Mouse (Mus musculus) kidney, adult 11 months (tissue): Measurements from ENCODE around the gene Tcp10c.
"Not testable (repeated sequence)": the region's sequence is repeated elsewhere in the genome, so short reads cannot be mapped to it uniquely, and the experiment has no call there.

Experiments
- DNase-seq: peaks from one replicate; pipeline ENCODE4 v3.0.0; 2022

The Tcp10c gene

DNA sequence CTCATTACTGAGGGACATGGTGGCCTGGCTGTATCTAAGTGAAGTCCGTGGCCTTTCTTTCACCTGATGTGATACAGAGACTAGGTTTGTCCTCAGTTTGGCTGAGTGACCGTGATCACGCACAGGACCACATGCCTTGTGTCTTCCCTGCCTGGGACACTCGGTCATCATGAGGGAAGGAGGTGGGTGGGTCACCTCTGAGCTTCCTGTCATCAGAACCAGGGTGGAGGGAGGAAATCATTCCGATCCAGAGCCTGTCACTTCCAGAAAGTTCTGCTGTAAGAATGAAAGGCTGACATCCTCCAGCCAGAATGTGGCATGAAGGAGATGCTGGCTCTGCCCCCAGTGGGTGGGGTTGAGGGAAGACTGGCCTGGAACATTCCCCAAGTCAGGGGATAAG is 45.6 kb downstream of the Tcp10c start:
- not testable (repeated sequence) for DNase-seq

DNA sequence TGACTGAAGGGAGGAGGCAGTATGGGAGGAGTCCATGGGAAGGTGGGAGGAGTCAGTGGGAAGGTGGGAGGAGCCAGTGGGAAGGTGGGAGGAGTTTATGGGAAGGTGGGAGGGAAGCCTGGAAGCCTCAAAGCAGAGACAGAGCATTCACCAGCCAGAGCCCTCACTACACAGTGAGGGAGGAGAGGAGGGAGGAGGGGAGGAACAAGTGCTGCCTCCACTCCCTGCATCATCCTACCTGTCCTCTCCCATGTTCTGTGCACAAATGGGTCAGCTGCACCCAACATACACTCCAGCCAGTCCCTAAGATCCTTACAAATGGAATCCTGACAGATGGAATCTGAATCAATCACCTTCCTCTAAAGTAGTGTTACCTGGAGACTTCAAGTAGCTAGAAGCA is 47.7 kb downstream of the Tcp10c start:
- DNase-seq, result not testable (repeated sequence)

DNA sequence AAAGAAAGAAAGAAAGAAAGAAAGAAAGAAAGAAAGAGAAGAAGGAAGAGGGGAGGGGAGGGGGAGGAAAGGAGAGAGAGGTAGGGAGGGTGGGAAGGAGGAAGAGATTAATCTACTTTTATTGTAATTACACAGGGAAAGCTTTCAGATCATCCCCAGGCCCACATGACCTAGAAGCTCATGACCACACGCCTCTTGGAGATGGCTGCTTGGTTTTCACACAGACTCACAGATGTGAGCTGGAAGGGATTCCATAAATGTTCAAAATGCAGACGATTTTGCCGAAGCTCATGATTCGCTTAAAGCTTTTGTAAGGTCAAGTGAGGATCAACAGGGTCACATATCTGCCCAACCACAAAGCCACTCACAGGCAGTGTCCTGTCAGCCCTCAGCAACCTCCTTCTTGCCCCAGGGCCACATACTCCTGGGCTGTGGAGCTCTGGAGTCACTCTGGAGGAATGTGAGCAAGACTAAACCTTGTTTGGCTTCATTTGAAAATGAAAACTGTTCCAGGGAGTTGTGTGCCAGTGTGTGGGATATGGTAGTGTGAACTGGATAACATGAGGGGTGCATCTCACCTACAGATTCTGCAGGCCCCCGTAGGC is 49.3 kb downstream of the Tcp10c start:
- DNase-seq, result not testable (repeated sequence)

DNA sequence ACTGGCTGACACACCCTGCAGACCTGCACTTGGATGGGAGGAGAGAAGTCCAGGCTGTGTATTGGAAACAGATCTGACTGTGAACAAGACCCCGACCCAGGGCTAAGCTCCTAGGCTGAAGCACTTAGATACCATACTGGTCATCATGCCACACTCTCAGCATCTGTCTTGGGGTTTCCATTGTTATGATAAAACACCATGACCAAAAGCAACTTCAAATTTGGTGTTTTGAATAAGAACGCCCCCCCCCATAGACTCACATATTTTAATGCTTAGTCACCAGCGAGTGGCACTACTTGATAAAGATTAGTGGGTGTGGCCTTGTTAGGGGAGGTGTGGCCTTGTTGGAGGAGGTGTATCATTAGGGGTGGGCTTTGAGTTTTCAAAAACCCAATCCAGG is 51.7 kb downstream of the Tcp10c start:
- DNase-seq, result not testable (repeated sequence)

DNA sequence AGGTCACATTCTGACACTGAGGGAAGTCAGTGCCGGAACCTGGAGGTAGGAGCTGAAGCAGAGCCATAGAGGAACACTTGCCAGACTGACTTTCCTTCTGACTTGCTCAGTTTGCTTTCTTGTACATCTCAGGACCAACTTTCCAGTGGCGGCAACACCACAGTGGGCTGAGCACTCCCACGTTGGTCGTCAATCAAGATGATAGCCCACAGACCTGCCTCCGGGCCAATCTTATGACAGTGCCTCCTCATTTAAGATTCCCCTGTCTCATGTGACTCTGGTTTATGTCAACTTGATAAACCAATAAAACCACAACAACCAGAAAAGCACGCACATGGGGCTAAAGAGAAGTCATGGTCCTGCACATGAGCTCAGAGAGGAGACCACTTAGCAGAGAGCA is 52.3 kb downstream of the Tcp10c start:
- DNase-seq, result not testable (repeated sequence)

DNA sequence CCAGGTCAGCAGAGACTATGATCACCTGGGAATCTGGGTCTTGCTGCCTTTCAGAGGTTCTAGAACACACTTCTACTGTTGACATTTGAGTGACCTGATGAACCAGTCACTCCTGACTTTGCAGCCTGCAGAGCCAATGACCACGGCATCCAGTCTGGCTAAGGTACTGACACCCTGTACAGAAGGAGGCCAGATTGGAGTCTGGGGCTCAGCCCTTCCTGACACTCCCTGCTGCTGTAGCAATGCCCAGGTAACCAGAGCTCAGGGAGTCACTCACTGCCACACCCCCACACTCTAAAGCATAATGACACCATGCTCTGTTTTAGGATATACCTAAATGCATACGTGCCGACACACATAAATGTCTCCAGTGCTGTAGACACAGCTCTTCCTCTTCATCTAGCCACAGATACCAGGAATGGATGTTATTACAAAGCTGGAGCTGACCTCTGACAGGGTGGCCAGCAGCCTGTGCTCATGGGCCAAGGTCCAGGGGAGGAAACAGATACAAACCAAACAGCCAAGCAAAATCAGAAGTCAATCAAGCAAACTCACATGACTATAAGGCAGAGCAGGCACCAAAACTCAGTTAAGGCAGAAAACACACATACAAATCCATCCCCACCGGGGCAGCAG is 53.4 kb downstream of the Tcp10c start:
- DNase-seq, result not testable (repeated sequence)

DNA sequence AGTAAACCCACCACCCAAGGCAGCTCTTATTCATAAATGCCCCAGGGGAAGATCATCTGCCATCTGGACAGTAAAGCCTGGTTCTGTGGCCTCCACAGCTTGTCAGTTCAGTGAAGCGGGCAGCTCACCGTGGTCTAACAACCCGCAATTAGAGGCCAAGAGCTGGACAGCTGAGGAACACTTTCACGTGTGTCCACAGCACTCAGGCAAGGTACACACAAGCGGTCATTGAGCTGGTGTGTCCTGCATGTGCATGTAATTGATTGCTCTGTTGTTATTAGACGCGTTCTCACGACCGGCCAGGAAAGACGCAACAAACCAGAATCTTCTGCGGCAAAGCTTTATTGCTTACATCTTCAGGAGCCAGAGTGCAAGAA is 53.9 kb downstream of the Tcp10c start:
- not testable (repeated sequence) for DNase-seq

DNA sequence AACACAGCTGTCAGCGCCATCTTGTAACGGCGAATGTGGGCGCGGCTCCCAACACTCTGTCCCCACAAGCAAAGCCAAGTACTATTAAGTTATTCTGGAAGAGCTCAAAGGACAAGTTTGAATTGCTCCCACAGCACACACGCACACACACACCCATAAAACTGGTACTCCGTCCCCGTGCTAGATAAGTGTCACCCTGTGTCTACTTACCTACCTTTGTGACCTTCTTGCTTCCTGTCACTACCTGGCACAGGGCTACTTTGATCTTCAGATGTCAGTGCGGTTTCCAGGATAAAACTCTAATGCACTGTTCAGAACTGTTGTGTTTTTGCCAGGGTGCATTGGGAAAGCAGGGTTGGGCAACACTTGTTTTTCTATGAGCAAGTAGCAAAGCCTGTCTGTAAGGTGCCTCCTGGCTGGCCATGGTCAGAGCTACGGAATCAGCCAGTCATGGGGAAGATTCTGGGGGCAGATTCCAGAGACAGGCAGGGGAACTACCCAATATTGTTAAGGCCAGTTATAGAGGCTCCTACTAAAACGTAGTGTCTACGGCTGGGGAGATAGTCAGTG is 66.7 kb downstream of the Tcp10c start:
- not testable (repeated sequence) for DNase-seq

DNA sequence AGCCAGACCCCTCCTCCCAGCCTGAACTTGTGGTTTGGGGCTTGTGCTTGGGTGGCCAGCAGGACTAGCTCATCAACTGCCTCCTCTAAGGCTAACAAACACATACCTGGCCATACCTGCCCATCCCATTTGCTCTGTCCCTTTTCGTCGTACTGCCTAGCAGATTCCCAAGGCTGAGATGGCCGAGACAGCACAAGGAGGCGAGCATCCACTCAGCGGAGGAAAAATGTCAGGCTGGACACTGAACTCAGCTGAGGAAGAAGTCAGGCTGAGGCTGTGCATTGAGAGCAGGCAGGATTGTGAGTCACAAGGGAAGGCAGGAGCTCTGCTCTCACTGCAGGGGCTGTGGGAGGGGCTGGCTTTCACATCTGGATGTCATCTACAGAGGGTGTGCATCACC is 68.3 kb downstream of the Tcp10c start:
- DNase-seq, result not testable (repeated sequence)

DNA sequence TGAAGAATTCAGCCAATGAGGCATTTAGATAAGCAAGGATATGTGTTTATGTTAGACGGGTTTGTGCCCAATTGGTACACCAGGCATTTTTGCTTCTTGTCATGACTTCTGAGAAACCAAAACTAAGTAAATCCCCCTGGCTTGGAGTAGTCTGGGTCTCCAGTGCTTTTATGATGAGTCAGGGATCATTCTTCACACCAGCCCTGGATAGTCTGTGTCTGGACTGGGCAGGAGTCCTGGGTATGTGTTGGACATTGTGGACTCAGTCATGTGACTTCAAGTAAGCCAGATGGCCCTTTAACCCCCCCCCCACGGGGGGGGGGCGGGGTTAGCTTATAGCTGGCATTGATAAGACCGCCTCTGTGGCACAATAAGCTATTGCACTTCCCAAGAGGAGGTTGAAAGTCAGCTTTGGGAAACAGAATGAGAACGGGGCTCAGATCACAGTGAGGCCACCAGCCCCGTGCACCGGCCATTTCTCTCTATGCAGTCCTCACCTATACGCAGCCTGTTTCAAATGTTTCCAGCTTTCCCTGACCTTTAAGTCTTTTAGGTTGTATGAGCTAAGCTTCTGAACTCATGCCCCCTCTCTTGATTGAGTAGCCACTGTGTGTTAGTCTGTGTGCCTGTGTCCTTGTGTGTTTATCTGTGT is 69.1 kb downstream of the Tcp10c start:
- not testable (repeated sequence) for DNase-seq

DNA sequence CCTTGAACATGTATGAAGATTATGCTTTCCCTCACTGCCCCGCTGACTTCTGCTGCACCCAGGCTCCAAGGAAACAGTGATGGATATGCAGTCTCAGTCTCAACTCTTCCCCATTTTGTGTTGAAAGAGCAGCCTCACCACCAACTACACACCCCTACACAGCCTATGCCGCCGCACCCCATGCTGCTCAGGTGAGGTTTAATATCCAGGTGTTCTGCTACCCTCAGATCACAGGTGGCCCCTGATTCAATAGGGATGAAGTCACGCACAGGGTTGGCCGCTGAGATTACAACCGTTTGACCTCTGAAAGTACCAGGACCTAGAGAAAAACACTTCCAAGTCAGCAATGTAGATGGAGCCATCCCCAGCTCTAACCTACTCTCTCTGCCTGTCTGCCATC is 69.9 kb downstream of the Tcp10c start:
- not testable (repeated sequence) for DNase-seq

DNA sequence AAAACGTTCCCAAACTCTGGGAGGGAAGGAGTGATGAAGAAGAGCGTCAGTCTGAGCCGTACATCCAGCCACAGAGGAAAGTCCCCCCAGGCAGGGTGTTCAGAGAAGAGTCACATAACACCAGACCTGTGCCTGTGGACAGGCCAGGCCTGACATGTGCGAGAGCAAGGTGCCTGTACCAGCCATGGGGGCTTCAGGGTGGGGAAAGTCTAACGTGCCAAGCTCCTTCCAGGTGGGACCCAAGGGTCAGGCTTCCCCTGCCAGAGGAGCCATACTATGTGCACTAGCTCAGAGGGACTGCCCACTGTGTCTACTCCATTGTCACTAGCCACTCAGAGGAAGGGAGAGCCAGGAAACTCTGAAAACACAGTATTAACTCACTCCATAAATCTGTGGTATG is 71.3 kb downstream of the Tcp10c start:
- not testable (repeated sequence) for DNase-seq

DNA sequence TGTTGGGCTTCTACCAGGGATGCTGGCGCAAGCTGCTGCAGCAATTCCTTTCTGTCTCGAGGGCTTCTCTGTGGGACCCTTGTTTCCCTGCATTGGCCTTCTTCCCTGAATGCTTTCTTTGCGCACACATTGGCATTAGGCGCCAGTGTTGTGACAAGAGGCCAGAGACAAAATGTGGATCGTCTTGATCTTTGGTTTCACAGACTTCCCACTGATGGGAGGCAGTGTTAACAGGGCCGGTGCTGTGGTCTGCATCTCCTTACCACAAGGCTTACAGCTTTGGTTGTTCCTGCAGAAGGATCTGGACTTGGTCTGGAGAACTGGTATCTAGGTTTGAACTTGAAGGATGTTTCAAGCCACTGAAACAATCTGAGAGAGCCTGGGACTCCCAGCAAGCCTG is 72.1 kb downstream of the Tcp10c start:
- not testable (repeated sequence) for DNase-seq
